Mouse (Mus musculus): ENCODE measurements around the gene Ndufaf4. TPM values are rescaled to one million over a fixed set of nuclear protein-coding genes. Genes with fewer than 3 reads are reported as not detected.

Ndufaf4 gene
- polyA plus RNA-seq, 1 experiment from 2014 or later = 68.8 TPM

DNA sequence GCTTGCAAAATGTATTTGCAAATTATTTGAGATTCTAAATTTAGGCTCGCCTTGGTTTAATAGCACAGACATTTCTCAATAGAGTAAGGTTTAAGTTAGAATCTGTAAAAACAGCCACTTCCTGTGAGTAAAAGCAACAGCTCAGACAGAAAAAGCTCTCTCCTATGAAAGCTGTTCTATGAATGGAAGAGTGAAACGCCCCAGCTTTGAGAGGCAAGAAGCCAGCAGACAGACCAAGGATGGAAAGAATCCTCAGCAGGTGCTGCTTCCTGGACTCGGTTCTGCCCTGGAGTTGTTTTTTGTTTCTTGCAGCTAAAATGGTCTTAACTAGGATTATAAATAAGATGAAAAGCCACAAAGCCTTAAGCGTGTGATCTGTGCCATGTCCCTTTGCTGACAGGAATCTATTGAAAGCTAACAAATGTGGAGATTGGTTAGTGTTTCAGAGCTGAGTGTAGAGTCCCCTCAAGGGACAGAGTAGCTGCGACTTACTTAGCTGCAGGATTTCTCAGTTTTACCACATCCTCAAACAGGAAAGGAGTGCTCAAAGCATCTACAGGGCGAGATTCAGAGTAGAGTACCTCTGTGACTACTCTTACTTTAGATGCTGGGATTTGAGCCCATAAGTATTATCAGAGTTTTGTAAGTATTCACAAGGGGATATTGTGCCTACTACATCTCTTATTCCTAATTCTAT lies 45.0 kb downstream of the Ndufaf4 start:
- H3K27ac ChIP-seq (replicated peaks; ENCODE audit: low read depth, low read length) = no peak overlapping the region
- H3K27me3 ChIP-seq (ENCODE audit: control insufficient read depth, insufficient read depth, low read length) = no peaks in the 10 kb centered on the region
- H3K4me1 ChIP-seq (ENCODE audit: control insufficient read depth, insufficient read depth, low read length) = no peaks in the 10 kb centered on the region
- ATAC-seq (ENCODE audit: low FRiP score, low TSS enrichment) (no peak), DNase-seq (peak; percentile 25)
- H3K9me3 ChIP-seq (ENCODE audit: control insufficient read depth, low read length) = no peaks in the 10 kb centered on the region
- no peaks in the 10 kb centered on the region for H3K36me3 ChIP-seq (ENCODE audit: control insufficient read depth, insufficient read depth, low read length)
- no peak overlapping the region for H3K4me2 ChIP-seq (ENCODE audit: low read length)
- 33% methylated on average over 6 of the region's 6 CpGs for WGBS
- no peak overlapping the region for H3K4me3 ChIP-seq (replicated peaks; ENCODE audit: low read depth, low read length)
- H3K9ac ChIP-seq (replicated peaks; ENCODE audit: low read length) = no peak overlapping the region

Other genes starting within 250 kb of the Ndufaf4 start
- 22.3 and 22.6 TPM in 2 replicates for gene Klhl32, start 47.0 kb upstream of the Ndufaf4 start, polyA plus RNA-seq (2014; fragmentation: Nextera tagmentation; extraction: Ambion mirVana)
- gene Gpr63, start 68.3 kb downstream of the Ndufaf4 start, polyA plus RNA-seq (2014; fragmentation: Nextera tagmentation; extraction: Ambion mirVana) = 2.3 and 2.5 TPM in 2 replicates